Mouse (Mus musculus): ENCODE measurements at regions not wholly inside any gene's neighbourhood (a gene's known extent, or its start where the extent isn't known, plus 50 kb on each side); places are given as distances from the start of the nearest gene placed in this dataset.

DNA sequence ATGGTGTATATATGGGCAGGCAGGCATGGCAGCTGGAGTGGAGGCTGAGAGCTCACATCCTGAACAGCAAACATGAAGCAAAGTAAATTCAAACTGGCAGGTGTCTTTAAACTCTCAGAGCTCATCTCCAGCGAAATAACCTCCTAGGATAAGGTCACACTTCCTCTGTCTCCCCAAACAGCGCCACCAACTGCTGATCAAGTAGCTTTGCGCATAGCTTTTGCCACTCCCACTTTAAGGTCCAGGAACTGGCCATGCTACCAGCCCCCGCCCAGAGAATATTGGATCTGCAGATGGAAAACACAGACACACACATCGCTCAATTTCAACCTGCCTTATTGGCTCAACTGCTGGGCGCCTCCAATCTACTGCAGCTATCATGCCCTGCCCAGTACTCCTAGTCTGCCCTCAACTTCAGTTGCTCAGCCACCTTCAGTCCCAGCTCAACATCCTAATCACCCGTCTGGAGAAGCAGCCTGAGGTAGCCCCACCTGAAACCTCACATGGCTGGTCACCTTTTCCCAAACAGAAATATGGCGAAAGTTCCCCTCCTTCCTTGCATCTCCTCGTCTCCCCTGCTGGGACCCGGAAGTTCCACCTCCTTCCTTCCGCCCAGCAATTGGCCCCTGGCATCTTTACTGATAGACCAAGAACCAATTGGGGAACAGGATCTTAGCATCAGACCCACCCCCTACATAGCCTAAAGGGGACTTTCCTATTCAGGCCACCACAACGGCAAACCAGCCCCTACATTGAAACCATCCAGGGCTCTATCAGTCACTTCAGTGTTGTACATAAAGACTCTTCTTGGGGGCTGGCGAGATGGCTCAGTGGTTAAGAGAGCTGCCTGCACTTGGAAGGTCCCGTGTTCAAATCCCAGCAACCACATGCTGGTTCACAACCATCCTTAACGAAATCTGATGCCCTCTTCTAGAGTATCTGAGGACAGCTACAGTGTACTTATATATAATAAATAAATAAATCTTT lies 70.4 kb upstream of the Slc38a4 start:
- no peak for DNase-seq (ENCODE audit: low spot score)

GRCm38 (mm10) chr15:97122263-97122662 lies 66.5 kb upstream of the Slc38a4 start:
- DNase-seq (ENCODE audit: low spot score), result no peak

- DNase-seq (ENCODE audit: low spot score), result no peak
These were observed 56.9 kb upstream of the Slc38a4 start for GRCm38 (mm10) chr15:97112452-97113200.

DNA sequence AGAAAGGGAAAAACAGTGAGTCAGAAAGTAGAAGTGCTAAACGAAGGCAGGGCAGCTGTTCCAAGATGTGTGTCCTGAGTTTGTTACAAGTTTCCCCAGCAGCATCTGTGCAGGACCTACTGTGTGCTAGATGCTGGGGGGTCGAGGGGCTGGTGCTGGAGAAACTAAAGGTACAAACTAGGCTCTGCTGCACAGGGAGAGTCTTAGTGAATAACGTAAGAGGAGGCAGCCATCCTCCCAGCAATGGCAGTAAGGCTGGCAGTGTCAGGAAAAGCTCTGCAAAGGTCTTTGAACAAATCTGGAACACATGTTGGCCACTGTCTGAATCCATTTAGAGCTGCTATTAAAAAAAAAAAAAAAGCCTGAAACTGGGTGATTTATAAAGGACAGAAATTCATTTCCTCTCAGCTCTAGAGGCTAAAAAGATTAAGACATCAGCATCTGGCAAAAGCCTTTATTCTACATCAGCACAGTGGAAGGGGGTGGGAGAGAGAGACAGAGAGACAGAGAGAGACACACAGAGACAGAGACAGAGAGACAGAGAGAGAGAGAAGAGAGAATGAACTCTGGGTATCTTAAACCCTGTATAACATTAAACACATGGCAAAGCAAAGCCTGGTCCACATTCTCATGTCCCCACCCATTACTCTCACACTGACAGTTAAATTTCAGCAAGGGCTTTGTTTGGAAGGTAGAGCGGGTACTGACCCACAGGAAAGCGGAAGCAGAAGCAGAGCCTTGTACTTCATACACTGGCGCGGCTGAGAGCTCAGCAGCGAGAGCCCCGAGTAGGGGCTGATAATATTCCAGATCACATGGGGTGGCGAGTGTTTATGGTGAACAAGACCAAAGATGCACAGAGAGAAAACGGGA lies 55.8 kb upstream of the Slc38a4 start:
- no peak for DNase-seq (ENCODE audit: low spot score)

GRCm38 (mm10) chr15:97107779-97108178 lies 52.0 kb upstream of the Slc38a4 start:
- no peak for DNase-seq (ENCODE audit: low spot score)

DNA sequence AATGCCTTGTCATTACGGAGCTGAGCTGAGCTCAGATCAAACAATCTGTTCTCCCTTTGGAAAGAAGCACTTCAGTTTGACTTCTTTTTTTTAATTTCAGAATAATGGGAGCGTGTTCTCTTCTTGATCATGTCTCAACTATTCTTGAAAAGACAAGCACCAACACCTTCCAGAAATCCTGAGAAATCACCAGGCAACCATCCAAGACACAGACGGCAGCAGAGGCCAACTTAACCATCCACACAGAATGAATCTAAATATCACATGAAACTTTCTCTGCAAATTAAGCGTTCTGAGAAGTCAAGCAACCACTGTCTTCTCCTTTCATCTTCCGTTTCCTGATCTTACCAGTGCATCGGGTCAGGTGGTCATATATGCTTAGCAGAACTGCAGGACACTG lies 50.8 kb upstream of the Slc38a4 start:
- DNase-seq (ENCODE audit: low spot score), result no peak
